Mouse (Mus musculus) stomach, embryonic 16.5 days (tissue): ENCODE measurements around the gene Bmpr2. TPM values are rescaled to one million over a fixed set of nuclear protein-coding genes. Genes with fewer than 3 reads are reported as not detected.

Source experiments
- ATAC-seq: fragments of 200-750 bp; cut with Nextera tagmentation; 2 replicates; pipeline ENCODE4 v1.8.0; 2017; ENCODE audit warnings: moderate number of reproducible peaks, moderate TSS enrichment; ENCODE audit not compliant: insufficient read depth, low FRiP score
- H3K27ac ChIP-seq: fragments of 300-500 bp; sonication (generic); 2 replicates; pipeline ENCODE4 v1.5.1; 2014; ENCODE audit warnings: low read length
- H3K27me3 ChIP-seq: fragments of 300-500 bp; sonication (generic); 2 replicates; pipeline ENCODE4 v1.6.1; 2014; ENCODE audit warnings: low read length, control low read depth, mixed read lengths; ENCODE audit not compliant: control insufficient read depth, insufficient read depth
- H3K36me3 ChIP-seq: fragments of 300-500 bp; sonication (generic); 2 replicates; pipeline ENCODE4 v1.6.1; 2014; ENCODE audit warnings: low read length; ENCODE audit not compliant: control insufficient read depth, insufficient read depth
- H3K4me1 ChIP-seq: fragments of 300-500 bp; sonication (generic); 2 replicates; pipeline ENCODE4 v1.6.1; 2014; ENCODE audit warnings: low read length, control low read depth, mixed read lengths; ENCODE audit not compliant: control insufficient read depth, insufficient read depth
- H3K4me2 ChIP-seq: fragments of 300-500 bp; sonication (generic); 2 replicates; pipeline ENCODE4 v1.6.1; 2014; ENCODE audit warnings: low read depth, low read length, mixed read lengths
- H3K4me3 ChIP-seq: fragments of 300-500 bp; sonication (generic); replicated peaks from 2 replicates; pipeline ENCODE4 v1.5.1; 2014; ENCODE audit warnings: mild to moderate bottlenecking, low read length
- H3K9ac ChIP-seq: fragments of 300-500 bp; sonication (generic); 2 replicates; pipeline ENCODE4 v1.6.1; 2014; ENCODE audit warnings: low read length
- H3K9me3 ChIP-seq: fragments of 300-500 bp; sonication (generic); replicated peaks from 2 replicates; pipeline ENCODE4 v1.6.1; 2016; ENCODE audit warnings: low read length, control low read depth; ENCODE audit not compliant: control insufficient read depth
- WGBS: fragments of 180-500 bp; shearing (Covaris S2); extraction: QIAGEN DNeasy Blood & Tissue Kit; methylation state at CpG from one replicate; pipeline ENCODE4 v1.1.7; 2014; 5-methylcytosine and 5-hydroxymethylcytosine counted together
- polyA plus RNA-seq: library from polyadenylated mRNA; unstranded; fragments of >200 nt; fragmentation: Nextera tagmentation; extraction: Ambion mirVana; gene quantifications from 2 replicates; pipeline ENCODE4 v1.2.1, GENCODE M21; 2015

Bmpr2 gene
- polyA plus RNA-seq, 1 experiment from 2014 or later: 7.9 TPM

GRCm38 (mm10) chr1:59826583-59826982, 63.4 kb downstream of the Bmpr2 start:
- Histone ChIP-seq H3K4me2 (no peak overlapping the region), H3K4me3 (no peak overlapping the region), H3K27ac (no peak overlapping the region), H3K9ac (no peak overlapping the region), H3K36me3 (0 out of 2 replicates have a peak, but pooled peaks cover 3% of the 10 kb centered on the region), H3K27me3 (no peaks in the 10 kb centered on the region), H3K4me1 (no peaks in the 10 kb centered on the region), H3K9me3 (no peaks in the 10 kb centered on the region)
- ATAC-seq: no peak
- WGBS: 87% methylated on average over 8 of the region's 8 CpGs

GRCm38 (mm10) chr1:59829410-59829809, 66.2 kb downstream of the Bmpr2 start:
- Histone ChIP-seq H3K4me3 (no peak overlapping the region), H3K27ac (no peak overlapping the region), H3K9ac (no peak overlapping the region), H3K4me1 (peaks cover 6% of the 10 kb centered on the region; the same call in 1 of the 2 replicates), H3K36me3 (no peaks in the 10 kb centered on the region), H3K9me3 (no peaks in the 10 kb centered on the region), H3K27me3 (no peaks in the 10 kb centered on the region), H3K4me2 (no peak overlapping the region)
- no peak for ATAC-seq
- WGBS: 58% methylated on average over 2 of the region's 2 CpGs

- H3K4me2 ChIP-seq: no peak overlapping the region
- no peaks in the 10 kb centered on the region for H3K9me3 ChIP-seq
- H3K9ac ChIP-seq: no peak overlapping the region
- no peak overlapping the region for H3K4me3 ChIP-seq
- no peaks in the 10 kb centered on the region for H3K27me3 ChIP-seq
- no peaks in the 10 kb centered on the region for H3K36me3 ChIP-seq
- 64% methylated on average over 6 of the region's 6 CpGs for WGBS
- no peak for ATAC-seq
- peaks cover 6% of the 10 kb centered on the region; the same call in 1 of the 2 replicates for H3K4me1 ChIP-seq
- no peak overlapping the region for H3K27ac ChIP-seq
Measured at GRCm38 (mm10) chr1:59830194-59830593, 67.0 kb downstream of the Bmpr2 start.

- Histone ChIP-seq H3K27ac (peak overlapping the region; percentile 60; the same call in 1 of the 2 replicates), H3K4me3 (no peak overlapping the region), H3K9me3 (no peaks in the 10 kb centered on the region), H3K4me2 (no peak overlapping the region), H3K27me3 (no peaks in the 10 kb centered on the region), H3K36me3 (no peaks in the 10 kb centered on the region), H3K9ac (no peak overlapping the region), H3K4me1 (peaks cover 6% of the 10 kb centered on the region; the same call in 1 of the 2 replicates)
- WGBS: 4% methylated on average over 2 of the region's 2 CpGs
- ATAC-seq: peak; percentile 80; the same call in 1 of the 2 replicates
Measured at GRCm38 (mm10) chr1:59833723-59834122, 70.5 kb downstream of the Bmpr2 start.

GRCm38 (mm10) chr1:59848327-59848726, 85.1 kb downstream of the Bmpr2 start:
- no peak overlapping the region for H3K9ac ChIP-seq
- H3K27ac ChIP-seq: no peak overlapping the region
- no peak overlapping the region for H3K4me2 ChIP-seq
- no peaks in the 10 kb centered on the region for H3K4me1 ChIP-seq
- no peaks in the 10 kb centered on the region for H3K9me3 ChIP-seq
- ATAC-seq: no peak
- peaks cover 4% of the 10 kb centered on the region; the same call in 1 of the 2 replicates for H3K36me3 ChIP-seq
- 82% methylated on average over 8 of the region's 8 CpGs for WGBS
- H3K4me3 ChIP-seq: no peak overlapping the region
- no peaks in the 10 kb centered on the region for H3K27me3 ChIP-seq

- H3K27ac ChIP-seq: no peak overlapping the region
- no peak overlapping the region for H3K4me2 ChIP-seq
- H3K36me3 ChIP-seq: peaks cover 13% of the 10 kb centered on the region
- no peak for ATAC-seq
- no peak overlapping the region for H3K9ac ChIP-seq
- WGBS: 100% methylated on average over 1 of the region's 1 CpGs
- H3K27me3 ChIP-seq: no peaks in the 10 kb centered on the region
- no peak overlapping the region for H3K4me3 ChIP-seq
- no peaks in the 10 kb centered on the region for H3K4me1 ChIP-seq
- no peaks in the 10 kb centered on the region for H3K9me3 ChIP-seq
Measured at GRCm38 (mm10) chr1:59859046-59859445, 95.8 kb downstream of the Bmpr2 start.

- Histone ChIP-seq H3K9me3 (no peaks in the 10 kb centered on the region), H3K4me1 (no peaks in the 10 kb centered on the region), H3K27ac (no peak overlapping the region), H3K9ac (no peak overlapping the region), H3K4me3 (no peak overlapping the region), H3K36me3 (peaks cover 15% of the 10 kb centered on the region), H3K27me3 (no peaks in the 10 kb centered on the region), H3K4me2 (no peak overlapping the region)
- no peak for ATAC-seq
- WGBS: 57% methylated on average over 1 of the region's 1 CpGs
Measured at GRCm38 (mm10) chr1:59862144-59862543, 98.9 kb downstream of the Bmpr2 start.

GRCm38 (mm10) chr1:59868041-59868440, 104.8 kb downstream of the Bmpr2 start:
- Histone ChIP-seq H3K4me1 (no peaks in the 10 kb centered on the region), H3K4me2 (no peak overlapping the region), H3K36me3 (peaks cover 25% of the 10 kb centered on the region), H3K9ac (no peak overlapping the region), H3K9me3 (no peaks in the 10 kb centered on the region), H3K27me3 (no peaks in the 10 kb centered on the region), H3K27ac (no peak overlapping the region), H3K4me3 (no peak overlapping the region)
- no peak for ATAC-seq
- 90% methylated on average over 5 of the region's 5 CpGs for WGBS

GRCm38 (mm10) chr1:59874023-59874422, 110.8 kb downstream of the Bmpr2 start:
- H3K4me3 ChIP-seq: no peak overlapping the region
- no peak for ATAC-seq
- H3K9me3 ChIP-seq: no peaks in the 10 kb centered on the region
- H3K4me1 ChIP-seq: no peaks in the 10 kb centered on the region
- H3K9ac ChIP-seq: no peak overlapping the region
- peaks cover 5% of the 10 kb centered on the region; the same call in 1 of the 2 replicates for H3K36me3 ChIP-seq
- 80% methylated on average over 3 of the region's 3 CpGs for WGBS
- no peak overlapping the region for H3K4me2 ChIP-seq
- no peaks in the 10 kb centered on the region for H3K27me3 ChIP-seq
- H3K27ac ChIP-seq: no peak overlapping the region
